Mouse (Mus musculus): ENCODE measurements at regions not wholly inside any gene's neighbourhood (a gene's known extent, or its start where the extent isn't known, plus 50 kb on each side); places are given as distances from the start of the nearest gene placed in this dataset.

GRCm38 (mm10) chr6:136229791-136230190 lies 56.5 kb upstream of the Grin2b start:
- H3K27ac ChIP-seq (replicated peaks) = no peak overlapping the region
- no peaks in the 10 kb centered on the region for H3K4me1 ChIP-seq
- no peaks in the 10 kb centered on the region for H3K36me3 ChIP-seq
- H3K27me3 ChIP-seq (replicated peaks) = no peaks in the 10 kb centered on the region
- no peak overlapping the region for H3K4me2 ChIP-seq
- 69% methylated on average over 3 of the region's 3 CpGs for WGBS
- H3K4me3 ChIP-seq (replicated peaks) = no peak overlapping the region
- H3K9ac ChIP-seq (replicated peaks) = no peak overlapping the region
- no peak for ATAC-seq (ENCODE audit: low FRiP score)
- no peaks in the 10 kb centered on the region for H3K9me3 ChIP-seq (replicated peaks)

GRCm38 (mm10) chr6:136235473-136235872 lies 62.2 kb upstream of the Grin2b start:
- no peak overlapping the region for H3K4me2 ChIP-seq
- H3K4me1 ChIP-seq = 0 out of 2 replicates have a peak, but pooled peaks cover 5% of the 10 kb centered on the region
- no peak overlapping the region for H3K27ac ChIP-seq (replicated peaks)
- no peaks in the 10 kb centered on the region for H3K36me3 ChIP-seq
- ATAC-seq (ENCODE audit: low FRiP score) = no peak
- H3K9ac ChIP-seq (replicated peaks) = no peak overlapping the region
- H3K4me3 ChIP-seq (replicated peaks) = no peak overlapping the region
- no peaks in the 10 kb centered on the region for H3K27me3 ChIP-seq (replicated peaks)
- WGBS = 91% methylated on average over 11 of the region's 11 CpGs
- no peaks in the 10 kb centered on the region for H3K9me3 ChIP-seq (replicated peaks)

GRCm38 (mm10) chr6:136238989-136239388 lies 65.7 kb upstream of the Grin2b start:
- no peak overlapping the region for H3K4me3 ChIP-seq (replicated peaks)
- H3K4me1 ChIP-seq = peaks cover 18% of the 10 kb centered on the region; the same call in 1 of the 2 replicates
- H3K27ac ChIP-seq (replicated peaks) = no peak overlapping the region
- no peak for ATAC-seq (ENCODE audit: low FRiP score)
- H3K9ac ChIP-seq (replicated peaks) = no peak overlapping the region
- no peaks in the 10 kb centered on the region for H3K9me3 ChIP-seq (replicated peaks)
- no peaks in the 10 kb centered on the region for H3K27me3 ChIP-seq (replicated peaks)
- 45% methylated on average over 5 of the region's 5 CpGs for WGBS
- no peaks in the 10 kb centered on the region for H3K36me3 ChIP-seq
- H3K4me2 ChIP-seq = no peak overlapping the region

DNA sequence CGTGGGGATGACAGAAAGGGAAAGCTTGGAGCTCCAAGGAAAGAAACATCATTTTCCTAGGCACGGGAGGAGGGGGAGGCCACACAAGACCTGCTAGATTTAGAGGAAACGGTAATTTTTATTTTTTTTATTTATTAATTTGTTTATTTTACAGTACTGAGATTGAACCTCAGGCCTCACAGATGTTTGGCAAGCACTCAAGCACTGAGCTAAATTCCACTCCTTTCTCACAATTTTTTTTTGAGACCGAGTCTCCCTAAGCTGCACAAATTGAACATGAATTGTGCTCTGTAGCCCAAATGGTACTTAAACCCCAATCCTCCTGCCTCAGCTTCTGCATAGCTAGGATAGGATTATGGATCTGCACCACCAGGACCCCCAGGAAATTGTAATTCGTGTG lies 66.1 kb upstream of the Grin2b start:
- H3K27me3 ChIP-seq (replicated peaks) = no peaks in the 10 kb centered on the region
- no peak for ATAC-seq (ENCODE audit: low FRiP score)
- no peak overlapping the region for H3K27ac ChIP-seq (replicated peaks)
- WGBS = 77% methylated on average over 5 of the region's 5 CpGs
- H3K4me2 ChIP-seq = no peak overlapping the region
- H3K36me3 ChIP-seq = no peaks in the 10 kb centered on the region
- H3K9ac ChIP-seq (replicated peaks) = no peak overlapping the region
- H3K9me3 ChIP-seq (replicated peaks) = no peaks in the 10 kb centered on the region
- peaks cover 18% of the 10 kb centered on the region; the same call in 1 of the 2 replicates for H3K4me1 ChIP-seq
- H3K4me3 ChIP-seq (replicated peaks) = no peak overlapping the region

GRCm38 (mm10) chr6:136241574-136242311 lies 68.4 kb upstream of the Grin2b start:
- H3K27me3 ChIP-seq (replicated peaks) = no peaks in the 10 kb centered on the region
- peaks cover 18% of the 10 kb centered on the region; the same call in 1 of the 2 replicates for H3K4me1 ChIP-seq
- H3K9me3 ChIP-seq (replicated peaks) = no peaks in the 10 kb centered on the region
- no peak for ATAC-seq (ENCODE audit: low FRiP score)
- 52% methylated on average over 10 of the region's 10 CpGs for WGBS
- H3K9ac ChIP-seq (replicated peaks) = no peak overlapping the region
- H3K27ac ChIP-seq (replicated peaks) = peak overlapping the region; percentile 58
- H3K4me2 ChIP-seq = no peak overlapping the region
- H3K36me3 ChIP-seq = no peaks in the 10 kb centered on the region
- no peak overlapping the region for H3K4me3 ChIP-seq (replicated peaks)

DNA sequence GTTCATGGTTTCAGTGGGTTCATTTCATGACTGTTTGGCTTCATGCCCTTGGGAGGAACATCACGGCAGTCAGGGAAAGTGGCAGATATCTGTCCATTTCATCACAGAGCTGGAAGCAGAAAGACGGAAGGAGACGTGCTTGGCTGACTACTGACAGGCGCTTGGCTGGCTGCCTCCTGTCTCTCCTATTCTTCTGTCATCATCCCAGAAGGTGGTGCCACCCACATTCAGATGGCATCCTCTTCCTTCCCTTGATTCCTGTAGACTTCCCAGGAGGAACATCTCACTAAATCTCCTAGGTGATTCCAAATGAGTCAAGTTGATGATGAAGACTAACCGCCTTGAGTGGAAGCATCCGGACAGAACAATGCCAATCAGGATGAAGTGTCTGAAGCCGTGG lies 71.6 kb upstream of the Grin2b start:
- Histone ChIP-seq H3K9ac (replicated peaks) (no peak overlapping the region), H3K4me1 (peaks cover 14% of the 10 kb centered on the region; the same call in 1 of the 2 replicates), H3K27ac (replicated peaks) (no peak overlapping the region), H3K4me3 (replicated peaks) (no peak overlapping the region), H3K27me3 (replicated peaks) (no peaks in the 10 kb centered on the region), H3K36me3 (no peaks in the 10 kb centered on the region), H3K9me3 (replicated peaks) (no peaks in the 10 kb centered on the region), H3K4me2 (no peak overlapping the region)
- no peak for ATAC-seq (ENCODE audit: low FRiP score)
- WGBS = 89% methylated on average over 7 of the region's 7 CpGs

DNA sequence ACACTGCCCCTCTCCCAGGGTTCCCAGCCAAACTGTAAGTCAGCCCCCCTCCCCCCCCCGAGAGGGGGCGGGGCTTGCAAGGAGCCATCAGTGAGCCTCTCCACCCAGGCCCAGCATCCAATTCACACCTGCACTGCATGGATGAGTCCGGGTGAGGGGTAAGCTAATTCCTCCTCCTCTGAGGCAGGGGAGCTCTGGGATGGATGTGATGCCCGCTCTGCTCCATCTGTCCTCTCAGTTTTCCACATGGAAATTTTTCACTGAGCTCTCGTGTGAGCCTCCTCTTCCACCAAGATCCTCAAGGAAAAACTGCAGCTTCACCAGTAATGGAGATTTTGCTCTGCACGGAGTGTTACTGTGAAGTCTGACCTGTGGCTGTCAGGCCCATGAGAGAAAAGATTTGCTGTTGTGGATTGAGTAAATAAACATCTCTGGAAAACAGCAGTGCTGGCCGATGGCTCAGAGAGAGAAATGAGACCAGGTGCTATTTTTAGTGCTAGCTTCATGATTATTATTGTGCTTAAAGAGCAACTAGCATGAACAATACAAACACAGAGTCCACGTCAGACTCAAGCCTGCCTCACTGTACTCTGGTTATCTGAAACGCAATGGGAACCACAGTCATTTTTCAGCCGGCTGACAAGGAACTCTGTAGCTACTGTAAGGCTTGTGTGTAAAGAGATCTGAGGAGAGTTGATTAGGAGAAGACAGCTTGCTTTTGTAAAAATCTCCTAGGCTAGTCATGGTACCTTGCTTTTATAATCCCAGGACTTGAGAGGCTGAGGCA lies 71.4 kb upstream of the Gm8994 start:
- Histone ChIP-seq H3K9ac (replicated peaks) (no peak overlapping the region), H3K4me2 (no peak overlapping the region), H3K36me3 (no peaks in the 10 kb centered on the region), H3K27ac (replicated peaks) (no peak overlapping the region), H3K4me1 (no peaks in the 10 kb centered on the region; the same call in 1 of the 2 replicates), H3K27me3 (replicated peaks) (no peaks in the 10 kb centered on the region), H3K4me3 (replicated peaks) (no peak overlapping the region), H3K9me3 (replicated peaks) (no peaks in the 10 kb centered on the region)
- no peak for ATAC-seq (ENCODE audit: low FRiP score)
- WGBS = 47% methylated on average over 10 of the region's 10 CpGs

- 90% methylated on average over 6 of the region's 6 CpGs for WGBS
- H3K9ac ChIP-seq (replicated peaks) = no peak overlapping the region
- ATAC-seq (ENCODE audit: low FRiP score) = no peak
These were observed 51.6 kb upstream of the Gm8994 start for GRCm38 (mm10) chr6:136275742-136276141.

DNA sequence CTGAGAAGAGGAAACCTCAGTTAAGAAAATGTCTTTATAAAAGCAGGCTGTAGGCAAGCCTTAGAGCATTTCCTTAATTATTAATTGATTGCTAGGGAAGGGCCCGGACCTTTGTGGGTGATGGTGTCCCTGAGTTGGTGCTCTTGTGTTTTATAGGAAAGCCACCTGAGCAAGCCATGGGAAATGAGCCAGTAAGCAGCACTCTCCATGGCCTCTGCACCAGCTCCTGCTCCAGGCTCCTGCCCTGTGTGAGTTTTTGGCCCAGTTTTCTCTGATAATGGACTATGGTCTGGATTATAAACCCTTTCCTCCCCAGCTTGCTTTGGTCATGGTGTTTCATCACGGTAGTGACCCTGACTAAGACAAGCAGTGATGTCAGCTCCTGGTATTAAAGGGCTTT lies 50.6 kb upstream of the Gm8994 start:
- Histone ChIP-seq H3K27ac (replicated peaks) (no peak overlapping the region), H3K9ac (replicated peaks) (no peak overlapping the region), H3K9me3 (replicated peaks) (no peaks in the 10 kb centered on the region), H3K4me2 (no peak overlapping the region), H3K4me3 (replicated peaks) (no peak overlapping the region), H3K36me3 (no peaks in the 10 kb centered on the region), H3K27me3 (replicated peaks) (no peaks in the 10 kb centered on the region), H3K4me1 (peaks cover 8% of the 10 kb centered on the region; the same call in 1 of the 2 replicates)
- ATAC-seq (ENCODE audit: low FRiP score) = no peak
- WGBS = 79% methylated on average over 2 of the region's 2 CpGs

More at GRCm38 (mm10) chr6:136275742-136276141, 51.6 kb upstream of the Gm8994 start:
- Histone ChIP-seq H3K27ac (replicated peaks) (no peak overlapping the region), H3K4me3 (replicated peaks) (no peak overlapping the region), H3K4me2 (no peak overlapping the region), H3K4me1 (peaks cover 8% of the 10 kb centered on the region; the same call in 1 of the 2 replicates), H3K36me3 (no peaks in the 10 kb centered on the region), H3K27me3 (replicated peaks) (no peaks in the 10 kb centered on the region), H3K9me3 (replicated peaks) (no peaks in the 10 kb centered on the region)
